10 mouse cellular contexts compared by ENCODE assay signal in the genomic region with DNA sequence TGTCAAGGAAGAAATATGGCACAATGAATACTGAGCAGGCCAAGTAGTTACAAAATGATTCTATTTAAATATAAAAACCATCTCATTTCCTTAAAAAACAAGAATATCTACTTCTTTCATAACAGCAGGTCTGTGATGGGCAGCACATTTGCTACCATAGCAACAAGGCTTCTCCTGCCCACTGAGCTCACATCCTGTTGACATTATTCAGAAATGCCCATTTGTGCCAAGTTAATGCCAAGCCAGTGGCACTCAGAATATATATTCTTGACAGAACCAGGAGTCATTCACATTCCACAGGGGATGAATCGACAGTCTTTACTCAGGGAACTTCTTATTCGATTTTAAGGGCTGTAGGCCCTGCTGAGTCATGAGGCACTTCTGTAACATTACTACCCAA.
DNase-seq lines count a peak whose midpoint lies in the region; ATAC-seq and TF ChIP-seq lines count a peak whose summit lies in the region.
"Had no signal": no experiment of that assay in that cellular context is flagged by ENCODE, and none has a peak within 500 bp of the region (broad histone marks: within the 10 kb centered on the region; RNA-seq: fewer than 3 reads in every experiment).

No protein-coding gene starts in this region.

- no peak for DNase-seq in layer of hippocampus, adult 2 months (ENCODE audit: low spot score in 2 of 2)
- DNase-seq in layer of hippocampus, adult 9-10 months (ENCODE audit: low spot score) = no peak
- peak; percentile 82 for DNase-seq in NIH3T3 (ENCODE audit: low read depth)
- peak; percentile 37 for DNase-seq in brain, embryonic 14.5 days (ENCODE audit: low read depth)
- no peak for DNase-seq in gastrocnemius, postnatal 36 days
- no peak for DNase-seq in thymus, postnatal 36 days
- DNase-seq: cerebellum, adult 9-11 months; midbrain, embryonic 14.5 days had no signal

- no peaks in the 10 kb centered on the region for H3K9me3 ChIP-seq in heart, embryonic 11.5 days (replicated peaks; ENCODE audit: control insufficient read depth, low read length)

- intact Hi-C loops in gastrocnemius, postnatal 36 days (cut with DNase I) = no loop called here

- TF ChIP-seq POLR2A in brain, embryonic 14.5 days (IDR thresholded peaks at IDR 0.05; ENCODE audit: borderline replicate concordance, extremely low read depth, insufficient read depth, insufficient read length, poor library complexity, severe bottlenecking) = no peak

- peak; percentile 51 for ATAC-seq in megakaryocyte, adult 5-6 weeks (ENCODE audit: poor library complexity, severe bottlenecking)
- ATAC-seq in heart, embryonic 11.5 days (replicated peaks; ENCODE audit: insufficient number of reproducible peaks, low FRiP score, low TSS enrichment) = no peak

- H3K27ac ChIP-seq in layer of hippocampus, adult 2 months = peak overlapping the region; percentile 92
- no peak overlapping the region for H3K27ac ChIP-seq in heart, embryonic 11.5 days (ENCODE audit: low read depth, low read length)

- 0 out of 2 replicates have a peak, but pooled peaks cover 3% of the 10 kb centered on the region for H3K36me3 ChIP-seq in heart, embryonic 11.5 days (ENCODE audit: control insufficient read depth, insufficient read depth, low read length)

- TF ChIP-seq CTCF in layer of hippocampus, adult 2 months (conservative IDR thresholded peaks at IDR 0.05) = no peak
- no peak for TF ChIP-seq CTCF in brain, embryonic 14.5 days (IDR thresholded peaks at IDR 0.05; ENCODE audit: borderline replicate concordance, extremely low read depth, insufficient read depth, insufficient read length)

- no peaks in the 10 kb centered on the region for H3K4me1 ChIP-seq in heart, embryonic 11.5 days (ENCODE audit: control insufficient read depth, insufficient read depth, low read length)

- no peak overlapping the region for H3K4me3 ChIP-seq in layer of hippocampus, adult 2 months
- H3K4me3 ChIP-seq in heart, embryonic 11.5 days (ENCODE audit: low read depth, low read length) = no peak overlapping the region

- no peak overlapping the region for H3K9ac ChIP-seq in heart, embryonic 11.5 days (ENCODE audit: low read depth, low read length)

- H3K4me2 ChIP-seq in heart, embryonic 11.5 days = no peak overlapping the region

- H3K27me3 ChIP-seq in heart, embryonic 11.5 days (ENCODE audit: control insufficient read depth, insufficient read depth, low read length) = no peaks in the 10 kb centered on the region

- 80% methylated on average over 2 of the region's 2 CpGs for WGBS in heart, embryonic 11.5 days (ENCODE audit: insufficient replicate concordance)

Comparison
In these comparisons a context has a peak if more than half of its experiments do, and no peak if none do; other contexts are left out.
1. DNase-seq: peak in NIH3T3 (single experiment) and brain, embryonic 14.5 days (single experiment); none in layer of hippocampus, adult 2 months (0 of 2), layer of hippocampus, adult 9-10 months (single experiment), gastrocnemius, postnatal 36 days (0 of 2) and thymus, postnatal 36 days (0 of 2).